Mouse (Mus musculus) frontal cortex, adult (tissue): Measurements from ENCODE around the gene Zfand2b.

Experiments used
- ATAC-seq: cut with Nextera tagmentation; 2 replicates; pipeline ENCODE4 v1.9.2; 2017; ENCODE audit warnings: mild to moderate bottlenecking, moderate library complexity, mixed read lengths; ENCODE audit not compliant: low TSS enrichment

Zfand2b gene

DNA sequence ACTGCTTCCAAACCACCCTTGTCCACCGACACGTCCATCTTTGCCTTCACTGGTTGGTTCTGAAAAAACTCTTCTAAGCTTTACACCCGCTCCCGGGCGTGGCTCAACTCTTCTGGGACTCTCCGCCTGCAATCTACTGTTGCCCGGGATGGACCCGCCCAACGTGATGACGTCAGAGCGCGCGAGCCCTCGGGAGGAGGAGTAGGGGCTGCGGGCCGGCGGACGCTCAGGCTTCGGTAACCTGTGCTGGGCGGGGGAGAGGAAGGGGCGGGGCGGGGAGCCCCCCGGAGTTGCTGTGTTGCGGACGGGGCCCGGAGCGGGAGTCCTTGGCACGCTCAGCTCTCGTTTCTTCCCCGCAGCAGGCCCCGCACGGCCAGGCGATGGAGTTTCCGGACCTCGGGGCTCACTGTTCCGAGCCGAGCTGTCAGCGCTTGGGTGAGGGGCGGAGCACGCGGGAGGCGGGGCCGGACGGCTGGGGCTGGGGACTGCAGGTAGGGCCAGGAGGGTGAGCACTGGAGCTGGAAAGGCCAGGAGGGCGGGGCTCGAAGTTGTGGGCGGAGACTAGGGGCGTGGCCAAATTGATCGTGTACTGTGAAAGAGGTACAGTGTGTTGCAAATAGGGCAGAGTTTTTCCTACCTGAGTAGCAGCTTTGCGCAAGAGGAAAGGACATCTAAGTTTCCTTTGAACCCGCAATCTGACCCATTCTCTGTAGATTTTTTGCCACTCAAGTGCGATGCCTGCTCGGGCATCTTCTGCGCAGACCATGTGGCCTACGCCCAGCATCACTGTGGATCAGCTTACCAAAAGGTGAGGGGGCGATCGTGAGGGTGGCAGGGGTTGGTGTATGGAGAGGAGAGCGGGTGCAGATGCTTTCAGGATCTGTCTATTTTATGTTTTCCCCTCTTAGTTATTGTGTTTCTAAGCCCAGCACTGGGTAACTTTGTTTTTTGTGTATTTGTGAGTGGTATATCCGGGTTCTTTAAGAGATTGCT lies at the start of gene Zfand2b:
TSS of gene Zfand2b (plus strand) at position 175 of the 993 bp plus-strand sequence.
- peak; percentile 94 for ATAC-seq

DNA sequence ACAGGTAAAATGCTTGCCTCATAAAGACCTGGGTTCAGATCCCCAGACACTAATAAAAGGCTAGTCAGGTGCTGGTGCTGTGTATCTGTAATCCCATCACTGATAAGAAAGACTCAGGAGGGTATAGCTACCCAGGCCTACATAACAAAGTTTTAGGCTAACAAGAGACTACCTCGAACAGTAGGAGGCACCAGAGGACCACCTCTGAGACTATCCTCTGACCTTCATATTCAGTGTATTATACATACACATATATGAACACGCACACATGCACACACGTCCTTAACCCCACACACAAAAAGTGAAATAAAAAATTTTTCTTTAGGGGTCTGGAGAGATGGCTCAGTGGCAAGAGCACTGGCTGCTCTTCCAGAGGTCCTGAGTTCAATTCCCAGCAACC lies 46.2 kb upstream of the Zfand2b start:
- ATAC-seq = no peak

DNA sequence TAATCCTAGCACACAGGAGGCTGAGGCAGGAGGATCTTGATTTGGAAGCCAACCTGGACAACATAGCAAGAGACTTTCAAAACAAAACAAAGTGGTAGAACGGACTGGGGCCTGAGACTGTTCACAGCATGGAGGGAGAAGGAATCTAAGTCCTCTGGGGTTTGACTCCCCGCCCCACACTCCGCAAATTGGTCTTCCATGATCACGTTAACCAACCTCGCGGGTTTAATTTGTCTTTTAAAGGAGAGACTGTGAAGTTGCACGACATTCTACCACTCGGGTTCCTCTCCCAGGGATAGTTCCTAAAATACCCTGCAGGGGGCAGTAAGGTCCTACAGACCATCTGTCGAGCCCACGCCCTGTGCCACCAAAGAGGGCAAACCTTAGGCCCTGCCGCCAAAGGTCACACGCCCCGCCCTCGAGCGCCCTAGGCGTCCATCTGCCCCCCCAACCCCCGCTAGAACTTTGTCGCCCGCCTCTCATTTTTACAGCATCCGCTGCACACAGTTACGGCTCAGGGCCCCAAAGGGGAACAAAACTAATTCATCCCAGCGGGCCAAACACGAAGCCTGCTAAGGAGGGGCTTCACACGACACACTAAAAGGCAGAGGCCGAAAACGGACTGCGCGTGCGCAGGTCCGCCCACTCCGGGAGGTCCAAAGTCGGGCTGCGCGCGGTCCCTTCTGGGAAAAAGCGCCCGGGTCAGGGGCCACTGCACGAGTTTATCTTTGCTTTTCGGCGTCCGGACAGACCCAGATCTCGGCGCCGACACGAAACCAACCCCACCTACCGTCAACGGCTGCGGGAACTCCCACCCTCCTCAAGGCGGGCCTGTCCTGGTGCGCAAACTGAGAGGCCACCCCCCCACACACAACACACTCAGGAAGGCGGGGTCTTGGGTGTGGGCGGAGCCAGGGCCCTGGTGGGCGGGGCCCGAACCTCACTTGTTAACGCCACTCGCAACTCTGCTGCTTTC lies 43.8 kb upstream of the Zfand2b start, which contains the start of gene Nhej1:
TSS of gene Nhej1 (minus strand) at position 855 of the 976 bp plus-strand sequence.
- peak; percentile 81 for ATAC-seq

DNA sequence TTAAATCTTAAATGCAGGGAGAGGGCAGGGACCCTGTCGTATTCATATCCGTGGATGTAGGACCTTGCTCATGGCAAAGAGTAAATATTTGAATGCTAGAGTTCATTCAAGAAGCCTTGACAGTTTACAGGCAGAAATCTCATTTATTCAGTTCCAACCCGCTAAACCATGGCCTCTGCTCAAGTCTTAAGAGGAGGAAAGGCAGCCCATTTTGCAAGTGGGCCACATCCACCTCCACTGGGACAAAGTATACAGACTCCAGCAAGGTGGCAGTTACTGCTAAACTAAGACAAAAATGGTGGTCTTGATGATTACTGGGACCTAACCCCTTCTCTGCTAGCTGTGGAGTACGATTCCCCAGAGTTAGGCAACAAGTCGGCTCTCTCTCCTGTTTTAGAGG lies 43.0 kb upstream of the Zfand2b start:
- ATAC-seq = no peak

DNA sequence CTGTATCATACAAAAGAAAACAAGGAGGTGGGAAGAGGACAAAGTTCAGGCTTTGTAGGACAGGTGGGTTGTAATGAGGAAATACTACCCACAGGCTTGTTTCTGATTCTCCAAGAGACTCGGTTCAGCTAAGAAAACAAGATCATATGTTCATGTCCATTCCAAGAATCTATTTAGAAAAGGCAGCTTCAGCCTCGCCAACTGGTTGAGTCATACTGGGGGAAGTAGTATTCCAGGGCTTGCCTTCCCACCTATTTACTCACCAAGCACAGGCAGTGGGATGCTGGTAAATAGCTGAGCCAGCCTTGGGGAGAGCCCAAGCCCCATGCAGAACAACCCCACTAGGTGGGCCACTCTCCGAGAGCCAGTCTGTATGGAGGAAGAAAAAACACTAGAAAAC lies 39.8 kb upstream of the Zfand2b start:
- ATAC-seq = peak; percentile 58

DNA sequence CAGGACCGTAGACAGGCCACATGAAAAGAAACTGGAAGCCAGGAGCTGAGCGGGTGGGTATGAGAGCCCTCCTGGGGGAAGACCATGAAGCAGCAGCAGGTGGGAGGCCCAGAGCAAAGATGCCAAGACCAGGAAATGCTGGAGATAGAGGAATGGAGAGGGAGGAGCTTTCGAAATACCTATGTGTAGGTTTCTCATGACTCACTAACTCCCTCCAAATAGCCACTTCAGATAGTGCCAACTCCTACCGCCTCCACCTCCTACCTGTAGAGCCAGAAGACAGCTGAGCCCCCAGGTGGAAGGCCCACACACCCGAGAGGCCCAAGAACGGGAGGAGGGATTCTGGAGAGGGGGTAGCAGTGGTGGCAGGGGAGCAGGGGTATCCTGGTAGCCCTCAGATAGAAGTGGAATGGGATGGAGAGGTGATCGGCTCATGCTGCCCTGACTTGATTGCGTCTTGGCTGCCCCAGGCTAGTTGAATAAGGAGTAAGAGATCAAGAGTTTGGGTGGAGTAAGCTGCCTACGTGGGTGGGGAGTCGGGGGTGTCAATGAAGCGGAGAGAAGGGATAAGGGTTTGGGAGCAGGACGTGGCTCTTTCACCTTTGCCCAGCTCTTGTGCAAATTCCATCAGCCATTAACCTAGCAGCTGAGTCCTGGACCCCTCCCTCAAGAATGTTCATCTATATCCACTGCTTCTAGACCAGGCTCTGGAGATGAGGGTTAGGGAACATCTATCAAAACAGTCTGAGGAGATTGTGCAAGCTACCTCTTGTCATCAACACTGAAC lies 34.8 kb upstream of the Zfand2b start, which contains the start of gene Slc23a3:
TSS of gene Slc23a3 (minus strand) at position 470 of the 787 bp plus-strand sequence.
- 0 out of 2 replicates have a peak, but pooled peaks have one; percentile 4 for ATAC-seq

DNA sequence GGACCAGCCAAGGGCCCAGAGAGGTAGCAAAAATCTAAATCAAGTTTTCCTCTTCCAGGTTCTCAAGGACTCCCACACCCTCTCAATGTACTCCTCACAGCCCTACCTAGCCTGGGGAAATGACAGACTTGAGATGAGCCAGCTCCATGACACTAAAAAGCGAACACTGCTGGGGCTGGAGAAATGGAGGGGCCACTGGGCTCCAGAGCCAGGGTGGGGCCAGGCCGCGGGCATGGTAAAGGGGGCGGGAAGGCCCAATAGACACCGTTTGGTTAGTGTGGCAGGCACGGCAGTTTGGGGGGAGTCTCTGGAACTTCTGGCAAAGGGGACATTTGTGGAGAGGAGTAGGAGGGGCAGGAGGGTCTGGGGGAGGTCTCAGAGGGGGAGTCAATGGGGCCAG lies 32.2 kb upstream of the Zfand2b start:
- ATAC-seq = no peak

DNA sequence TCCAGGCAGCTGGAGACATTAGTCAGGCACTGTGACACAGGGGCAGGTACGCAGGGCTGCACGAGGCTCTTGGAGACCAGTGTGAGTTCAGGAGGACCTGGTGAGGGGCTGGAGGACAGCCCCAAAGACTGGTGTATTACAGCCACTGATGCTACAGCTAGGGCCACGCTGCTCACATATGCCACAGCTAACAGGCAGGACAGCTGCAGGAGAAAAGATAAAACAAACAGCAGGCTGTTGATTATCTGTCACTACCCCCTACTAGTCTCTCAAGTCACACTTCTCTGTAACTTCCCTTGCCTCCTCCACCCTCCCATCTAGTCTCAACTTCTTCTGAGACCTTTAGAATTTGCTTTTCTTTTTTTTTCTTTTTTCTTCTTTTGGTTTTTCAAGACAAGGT lies 31.7 kb upstream of the Zfand2b start:
- no peak for ATAC-seq

DNA sequence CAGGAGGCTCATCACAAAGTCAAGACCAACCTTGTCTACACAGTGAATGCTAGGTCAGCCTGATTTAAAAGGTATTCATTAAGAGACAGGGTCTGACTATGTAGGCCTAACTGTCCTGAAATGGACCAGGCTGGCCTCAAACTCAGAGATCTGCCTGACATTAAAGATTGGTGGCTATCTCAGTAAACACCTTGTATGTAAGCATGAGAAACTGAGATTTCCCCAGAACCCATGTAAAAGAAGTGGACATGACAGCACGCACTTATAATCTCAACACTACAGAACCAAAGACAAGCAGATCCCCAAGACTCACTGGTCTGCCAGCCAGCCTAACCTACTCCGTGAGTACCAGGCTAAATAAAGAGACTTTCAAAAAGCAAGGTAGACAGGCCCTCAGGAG lies 30.0 kb upstream of the Zfand2b start:
- no peak for ATAC-seq

DNA sequence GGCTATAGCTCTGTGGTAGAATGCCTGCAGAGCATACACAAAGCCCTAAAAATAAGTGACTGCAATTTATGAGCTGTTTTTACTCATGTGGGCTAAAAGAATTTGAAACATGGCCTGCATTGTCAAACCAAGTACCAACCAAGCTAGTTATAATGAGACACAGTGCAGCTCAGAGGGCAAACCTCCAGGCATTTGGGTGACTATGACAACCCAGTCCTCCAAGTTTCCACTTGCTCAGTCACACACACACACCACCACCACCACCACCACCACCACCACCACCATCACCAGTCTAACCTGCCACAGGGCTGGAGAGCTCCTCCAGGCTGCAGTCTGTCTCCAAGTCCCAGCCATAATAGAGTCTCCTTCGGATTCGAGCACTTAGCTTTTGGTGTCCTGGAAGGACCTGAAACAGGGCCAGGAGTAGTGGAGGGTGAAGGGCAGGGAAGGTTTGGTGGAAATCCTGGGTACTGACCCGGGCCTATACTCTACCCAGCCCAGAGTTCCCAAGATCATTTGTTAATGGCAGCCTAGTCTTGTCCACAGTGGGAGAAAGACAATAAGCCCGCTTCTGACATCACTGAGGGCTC lies 27.8 kb upstream of the Zfand2b start:
- no peak for ATAC-seq

DNA sequence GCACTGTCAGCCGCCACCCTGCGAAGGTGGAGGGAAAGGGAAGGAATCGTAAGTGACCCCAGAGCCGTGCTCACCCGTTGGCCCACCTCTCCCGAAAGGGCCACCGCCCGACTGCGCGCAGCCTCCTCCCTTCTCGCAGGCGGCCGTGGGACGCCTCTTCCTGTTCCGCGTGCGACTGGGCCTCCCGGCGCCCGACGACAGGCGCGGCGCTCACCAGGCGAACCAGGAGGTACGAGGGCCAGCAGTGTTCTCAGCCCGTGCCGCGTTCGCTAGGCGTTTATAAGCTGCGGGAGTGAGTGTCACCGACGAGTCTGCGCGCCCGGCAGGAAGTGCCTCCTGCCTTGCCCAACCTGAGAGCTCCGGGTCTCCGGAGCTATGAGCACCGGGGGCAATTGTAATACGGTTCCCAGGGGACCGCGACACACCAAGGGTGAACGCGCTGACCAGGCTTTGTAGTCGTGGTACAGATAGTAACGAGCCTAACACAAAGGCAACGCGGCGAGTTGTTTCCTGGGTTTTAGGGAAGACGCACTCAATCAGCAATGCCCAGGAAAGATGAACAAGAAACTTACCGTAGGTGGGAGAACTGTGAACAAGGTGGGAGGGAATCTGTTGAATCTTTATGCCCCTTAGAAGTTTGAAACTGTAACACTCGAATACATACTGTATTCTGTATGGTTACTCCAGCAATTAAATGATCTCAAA lies 26.8 kb upstream of the Zfand2b start:
- ATAC-seq = peak; percentile 51

DNA sequence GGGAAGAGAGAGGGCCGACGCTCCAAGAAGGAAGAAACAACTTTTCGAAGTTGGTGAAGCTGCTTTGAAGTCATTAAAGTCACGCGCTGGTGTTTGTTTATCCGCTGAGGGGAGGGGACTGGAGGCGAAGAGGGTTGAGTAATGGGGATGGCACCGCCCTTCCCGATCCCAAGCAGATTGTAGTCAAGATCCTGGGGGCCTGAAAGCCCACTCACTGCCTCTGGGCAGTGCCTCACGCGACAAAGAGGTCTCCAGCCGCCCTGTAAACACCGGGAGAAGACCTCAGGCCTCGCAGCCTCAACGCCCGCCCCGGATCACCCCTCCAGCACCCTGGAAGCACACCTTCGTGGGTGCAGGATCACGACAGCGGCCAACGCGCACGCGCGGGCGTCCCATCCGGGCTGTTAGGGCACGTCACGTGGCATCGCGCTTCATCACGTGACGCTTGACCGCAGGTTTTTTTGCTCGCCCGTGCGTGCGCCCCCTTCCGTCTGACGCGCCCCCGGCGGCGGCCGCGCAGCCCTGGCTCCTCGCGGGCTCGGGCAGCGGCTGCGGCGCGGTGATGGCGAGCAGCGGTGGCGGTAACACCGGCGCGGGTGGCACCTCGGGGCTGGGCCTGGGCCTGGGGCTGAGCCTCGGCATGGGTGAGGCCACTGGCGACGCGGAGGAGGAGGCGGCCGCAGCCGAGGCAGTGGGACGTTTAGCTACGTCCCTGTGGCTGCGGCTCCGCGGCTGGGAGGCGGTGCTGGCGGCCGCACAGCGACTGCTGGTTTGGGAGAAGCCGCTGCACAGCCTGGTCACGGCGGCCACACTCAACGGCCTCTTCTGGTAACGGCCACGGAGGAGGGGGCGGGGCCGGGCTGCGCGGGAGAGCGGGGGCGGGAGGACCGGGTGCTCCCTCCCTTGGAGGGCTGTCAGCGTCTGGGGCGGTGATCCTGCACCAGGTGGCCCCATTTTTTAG lies 25.9 kb upstream of the Zfand2b start, which contains the start of the genes Cnppd1 and Retreg2:
TSS of gene Cnppd1 (minus strand) at position 411 of the 961 bp plus-strand sequence.
TSS of gene Retreg2 (plus strand) at position 478 of the 961 bp plus-strand sequence.
- ATAC-seq = peak; percentile 78

DNA sequence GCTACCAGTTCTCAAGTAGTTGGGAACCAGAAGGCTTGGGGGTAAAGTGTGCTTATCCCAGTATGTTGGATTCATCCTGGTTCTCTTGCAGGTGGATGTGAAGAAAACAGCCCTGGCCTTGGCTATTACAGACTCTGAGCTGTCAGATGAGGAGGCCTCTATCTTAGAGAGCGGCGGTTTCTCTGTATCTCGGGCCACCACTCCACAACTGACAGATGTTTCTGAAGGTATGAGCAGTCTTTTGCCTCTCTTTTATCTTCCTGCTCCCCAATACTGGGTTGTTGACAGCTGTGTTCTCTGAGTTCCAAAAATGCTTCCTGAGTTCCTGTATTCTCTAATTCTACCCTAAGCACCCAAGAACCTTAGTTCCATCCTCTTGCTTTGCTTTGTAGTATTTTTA lies 22.9 kb upstream of the Zfand2b start:
- no peak for ATAC-seq

DNA sequence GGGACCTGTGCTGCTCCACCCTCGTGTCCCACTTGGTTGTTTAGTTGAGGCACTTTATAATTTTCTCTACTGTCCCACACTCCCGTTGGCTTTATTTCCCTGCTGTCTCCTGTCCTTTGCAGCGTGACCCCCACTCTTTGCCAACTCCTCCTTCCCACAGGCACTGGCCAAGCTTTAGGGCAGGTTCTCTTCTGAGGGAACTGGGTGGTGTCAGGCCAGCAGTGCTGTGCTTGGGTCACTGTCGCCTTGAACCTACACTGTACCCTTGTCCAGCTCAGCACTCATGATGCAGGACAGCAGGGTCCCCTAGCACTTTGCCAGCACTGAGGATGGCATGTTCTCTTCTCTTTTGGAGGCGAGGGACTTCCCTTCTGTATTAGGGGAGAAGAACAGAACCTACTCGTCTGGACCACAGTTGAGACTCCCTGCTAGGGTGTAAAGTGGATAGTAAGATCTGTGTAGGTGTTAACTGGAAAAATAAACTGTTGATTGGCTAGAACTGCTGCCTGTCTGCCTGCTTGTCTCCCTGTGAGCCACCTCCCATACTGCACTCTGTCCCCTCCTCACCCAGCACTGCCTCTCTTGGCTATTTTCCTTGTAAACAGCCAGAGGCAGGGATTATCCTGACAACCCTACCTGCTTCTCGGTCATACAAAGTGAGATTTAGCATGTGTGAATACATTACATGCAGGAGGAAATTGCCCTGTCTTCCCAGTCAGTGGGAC lies 20.9 kb upstream of the Zfand2b start:
- no peak for ATAC-seq

DNA sequence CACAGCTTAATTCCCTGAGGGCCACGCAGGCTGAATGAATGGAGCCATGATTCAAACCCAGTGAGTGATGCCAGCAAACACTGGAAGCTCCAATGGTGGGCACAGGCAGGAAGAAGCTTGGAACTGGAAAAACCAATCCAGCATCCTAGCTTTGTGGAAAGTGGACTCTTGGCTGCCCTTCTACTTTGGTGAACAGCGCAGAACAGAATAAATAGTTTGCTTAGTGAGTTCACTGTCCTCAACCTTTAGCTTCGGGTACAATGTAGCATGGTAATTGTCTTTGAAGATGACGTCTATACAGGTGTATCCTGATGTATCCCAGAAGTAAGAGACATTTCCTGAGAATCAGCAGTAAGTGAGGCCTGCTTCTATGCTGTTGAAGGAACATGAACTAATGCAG lies 19.7 kb upstream of the Zfand2b start:
- no peak for ATAC-seq

DNA sequence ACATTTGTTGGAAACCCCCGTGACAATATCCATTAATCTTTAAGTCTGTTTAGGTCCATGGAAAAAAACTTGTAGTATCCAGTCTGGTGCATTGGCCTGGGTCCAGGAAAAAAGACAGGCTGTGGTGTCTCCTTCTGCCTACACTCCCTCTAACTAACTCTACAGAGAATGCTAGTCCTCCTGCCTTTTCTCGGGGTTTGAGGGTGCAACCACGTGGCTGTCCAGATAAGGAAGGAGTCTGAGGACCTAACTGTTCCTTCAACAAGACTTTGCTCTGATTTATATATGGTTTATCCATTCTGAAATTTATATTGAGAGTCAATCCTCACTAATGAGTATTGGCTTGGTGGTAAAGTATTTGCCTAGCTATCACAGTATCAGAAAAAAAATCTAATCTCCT lies 12.6 kb upstream of the Zfand2b start:
- ATAC-seq = no peak

DNA sequence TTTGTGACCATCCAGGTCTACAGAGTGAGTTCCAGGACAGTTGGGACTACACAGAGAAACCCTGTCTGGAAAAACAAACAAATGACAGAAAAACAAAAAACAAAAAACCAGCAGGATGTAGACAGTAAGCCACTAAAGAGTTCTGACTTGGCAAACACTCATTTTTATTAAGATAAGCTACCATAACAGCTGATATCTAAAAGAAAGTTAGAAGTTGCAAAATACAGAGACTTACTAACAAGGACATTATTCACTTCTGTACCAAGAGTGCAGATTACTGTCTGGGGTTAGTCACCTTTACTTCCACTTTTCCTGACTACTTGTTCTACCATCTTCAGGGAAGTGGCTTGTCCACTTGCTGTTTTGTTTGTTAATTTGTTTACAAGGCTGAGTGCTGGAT lies 9.5 kb upstream of the Zfand2b start:
- ATAC-seq = no peak
